Mouse (Mus musculus) megakaryocyte-erythroid progenitor cell, adult 5 weeks (primary cell): ENCODE measurements around the gene Reg2. TPM values are rescaled to one million over a fixed set of nuclear protein-coding genes. Genes with fewer than 3 reads are reported as not detected.

ENCODE experiments used
- polyA plus RNA-seq: library from polyadenylated mRNA; stranded (reverse); fragments of >175 nt; gene quantifications from 2 replicates; pipeline ENCODE4 v1.2.3, GENCODE M21; 2012

Gene Reg2
- polyA plus RNA-seq = not detected in 2 replicates

GRCm38 (mm10) chr6:78395323-78395722 is at the start of gene Reg2:
Reg2 (plus strand) TSS chr6:78395623.

GRCm38 (mm10) chr6:78370357-78370756 is 25.1 kb upstream of the Reg2 start, which contains the start of gene Reg3b:
Reg3b (plus strand) TSS chr6:78370657.

DNA sequence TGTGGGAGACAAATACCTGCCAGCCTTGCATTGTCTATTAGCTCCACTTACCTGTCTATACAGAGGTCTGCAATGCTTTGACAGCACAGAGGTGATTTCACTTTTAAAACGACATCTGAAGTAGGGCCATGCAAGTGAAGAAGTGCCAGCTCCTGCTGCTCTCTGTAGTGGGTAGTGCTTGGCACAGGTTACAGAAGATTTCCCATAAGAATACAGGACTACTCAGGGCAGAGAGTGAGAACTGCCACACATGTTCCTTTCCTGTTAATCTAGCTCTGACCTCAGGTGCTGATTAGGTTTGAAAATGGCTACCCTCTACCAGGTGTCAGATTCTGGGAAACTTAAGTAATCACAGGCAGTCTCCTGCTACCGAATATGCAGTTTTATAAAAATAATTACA is 16.7 kb upstream of the Reg2 start, which contains the start of gene Reg3d:
Gene Reg3d, minus strand, starts transcription at position 101 of the 400 bp plus-strand sequence.

DNA sequence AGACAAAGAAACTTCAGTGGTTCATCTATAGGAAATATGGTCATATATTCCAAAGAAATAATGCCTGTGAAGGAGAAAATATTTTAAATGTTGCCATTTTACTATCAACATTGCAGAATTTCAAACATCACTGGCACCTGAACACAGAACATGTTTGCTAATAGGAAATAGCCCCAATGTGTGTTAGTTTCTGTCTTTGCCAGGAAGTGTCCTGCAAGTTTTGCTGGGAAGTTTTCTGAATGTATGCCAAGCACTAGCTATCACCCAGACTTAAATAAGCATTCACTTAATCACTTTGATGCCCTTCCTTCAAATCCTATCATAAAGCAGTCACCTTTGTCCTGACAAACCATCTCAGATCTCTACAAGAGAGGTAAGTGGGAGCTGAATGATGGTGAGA is 15.0 kb upstream of the Reg2 start, which contains the start of gene Reg3a:
Gene Reg3a, plus strand, starts transcription at position 301 of the 400 bp plus-strand sequence.

GRCm38 (mm10) chr6:78422411-78422810 is 27.0 kb downstream of the Reg2 start, which contains the start of gene Reg1:
Reg1 (plus strand) TSS chr6:78422711.

Other genes starting within 250 kb of the Reg2 start
- gene Reg3b, start 25.0 kb upstream of the Reg2 start, polyA plus RNA-seq = not detected in 2 replicates
- not detected in 2 replicates for gene Reg3d, start 16.8 kb upstream of the Reg2 start, polyA plus RNA-seq
- not detected in 2 replicates for gene Reg3a, start 14.9 kb upstream of the Reg2 start, polyA plus RNA-seq
- not detected in 2 replicates for gene Reg1, start 27.1 kb downstream of the Reg2 start, polyA plus RNA-seq
- gene Reg3g, start 73.2 kb downstream of the Reg2 start, polyA plus RNA-seq = not detected in 2 replicates